Mouse (Mus musculus) kidney, postnatal 14 days (tissue): ENCODE results near the gene Dedd2.

Source experiments
- DNase-seq: peaks from one replicate; pipeline ENCODE4 v3.0.0; 2022; ENCODE audit warnings: mixed read lengths

The Dedd2 gene

GRCm38 (mm10) chr7:25217653-25218395 is 2.6 kb downstream of the Dedd2 start:
- DNase-seq = no peak

DNA sequence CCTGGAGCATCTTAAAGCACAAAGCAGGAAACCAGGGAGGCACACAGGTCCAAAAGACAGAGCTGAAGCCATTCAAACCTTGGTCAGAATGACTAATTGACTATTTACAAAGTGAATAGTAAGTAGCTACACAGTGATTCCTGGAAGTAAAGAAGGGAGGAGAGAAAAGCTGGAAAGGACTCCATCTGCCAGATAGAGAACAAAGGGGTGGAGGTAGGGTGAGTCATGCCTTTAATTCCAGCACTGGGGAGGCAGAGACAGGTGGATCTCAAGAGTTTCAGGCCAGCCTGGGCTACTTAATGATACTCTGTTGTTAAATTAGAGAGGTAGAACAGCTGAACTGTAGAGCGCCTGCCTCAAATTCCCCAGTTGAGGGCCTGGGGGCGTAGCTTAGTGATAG is 6.2 kb downstream of the Dedd2 start:
- no peak for DNase-seq

GRCm38 (mm10) chr7:25213099-25213498 is 7.3 kb downstream of the Dedd2 start:
- no peak for DNase-seq

- DNase-seq = no peak
These were observed 9.9 kb downstream of the Dedd2 start for GRCm38 (mm10) chr7:25210482-25210881.

GRCm38 (mm10) chr7:25209161-25209622 is 11.2 kb downstream of the Dedd2 start:
- DNase-seq = no peak

DNA sequence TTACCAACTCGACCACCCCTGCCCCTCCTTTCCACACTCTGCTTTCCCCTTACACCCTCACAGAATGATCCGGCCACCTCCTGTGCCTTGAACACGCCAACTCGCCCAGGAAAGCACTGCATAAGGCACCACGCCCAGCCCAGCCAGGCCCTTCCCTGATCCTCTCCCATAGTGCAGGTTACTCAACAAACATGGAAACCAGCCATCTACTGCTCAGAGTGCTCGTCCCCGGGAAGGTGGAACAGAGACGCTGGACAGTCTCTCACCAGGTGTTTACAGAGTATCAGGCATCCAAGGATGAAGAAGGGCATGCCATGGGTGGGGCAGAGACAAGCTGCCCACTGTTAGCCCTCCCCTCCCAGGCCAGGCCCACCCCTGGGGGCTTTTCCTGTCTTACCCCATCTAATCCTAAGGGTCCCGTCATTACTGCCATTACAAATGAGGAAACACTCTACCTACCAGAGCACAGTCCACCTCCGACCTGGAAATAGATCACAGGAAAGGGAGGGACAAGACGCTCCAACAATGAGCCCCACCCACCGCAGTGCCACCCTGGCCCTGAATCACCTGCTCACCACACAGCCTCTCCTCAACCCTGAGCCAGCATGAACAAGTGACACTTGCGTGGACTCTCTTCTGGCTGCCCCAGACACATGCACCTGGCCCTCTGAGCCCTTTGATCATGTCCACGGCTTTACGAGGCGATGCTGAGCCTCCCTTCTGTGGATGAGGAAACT is 14.2 kb downstream of the Dedd2 start:
- no peak for DNase-seq

DNA sequence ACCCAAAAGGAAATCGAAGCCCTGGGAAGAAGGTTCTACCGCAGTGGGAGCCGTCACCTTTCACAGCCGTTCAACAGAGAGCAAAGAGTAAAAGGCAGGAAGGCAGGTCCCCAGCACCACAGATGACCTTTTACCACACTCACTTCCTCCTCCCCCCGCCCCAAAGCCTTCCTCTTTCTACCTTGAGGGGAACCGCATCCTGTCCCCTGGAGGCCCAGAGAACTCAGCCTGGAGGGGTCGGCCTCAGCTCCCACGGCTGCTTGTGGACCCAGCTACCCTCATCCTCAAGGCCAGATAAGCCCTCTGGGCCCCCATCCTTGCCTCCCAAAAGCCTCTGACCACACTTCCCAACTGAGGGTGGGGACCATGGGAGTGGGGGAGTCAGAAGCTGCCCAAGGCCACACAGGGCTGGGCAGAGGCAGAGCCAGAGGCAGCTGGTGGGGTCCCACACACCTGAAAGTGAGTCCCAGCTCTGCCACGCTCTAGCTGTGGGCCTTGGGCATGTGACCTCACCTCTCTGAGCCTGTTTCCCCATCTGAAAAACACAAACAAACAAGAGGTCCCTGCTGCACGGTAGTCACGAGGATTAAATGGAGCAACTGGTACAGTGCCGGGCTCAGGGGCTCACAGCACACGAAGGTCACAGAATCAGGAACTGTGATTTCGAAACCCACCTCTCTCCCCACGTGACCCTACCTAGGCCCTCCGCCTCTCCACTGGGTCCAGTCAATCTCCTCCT is 14.9 kb downstream of the Dedd2 start:
- no peak for DNase-seq

DNA sequence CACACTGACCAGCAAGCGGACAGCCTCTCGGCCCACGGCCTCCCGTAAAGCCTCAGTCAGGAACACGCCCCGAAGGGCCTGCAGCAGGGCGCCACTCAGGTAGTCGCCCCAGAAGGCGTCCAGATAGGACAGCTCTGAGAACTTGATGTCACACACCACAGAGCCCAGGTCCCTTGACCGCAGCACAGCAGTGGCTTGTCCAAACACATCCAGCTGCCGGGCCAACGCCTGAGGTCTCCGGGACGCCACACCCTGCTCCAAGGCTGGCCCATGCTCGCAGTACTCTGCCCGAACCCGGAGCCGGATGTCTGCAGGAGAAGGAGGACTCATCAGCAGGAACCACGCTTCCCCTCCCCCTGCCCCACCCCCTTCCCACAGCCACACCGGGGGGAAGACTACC is 16.8 kb downstream of the Dedd2 start:
- DNase-seq = no peak

DNA sequence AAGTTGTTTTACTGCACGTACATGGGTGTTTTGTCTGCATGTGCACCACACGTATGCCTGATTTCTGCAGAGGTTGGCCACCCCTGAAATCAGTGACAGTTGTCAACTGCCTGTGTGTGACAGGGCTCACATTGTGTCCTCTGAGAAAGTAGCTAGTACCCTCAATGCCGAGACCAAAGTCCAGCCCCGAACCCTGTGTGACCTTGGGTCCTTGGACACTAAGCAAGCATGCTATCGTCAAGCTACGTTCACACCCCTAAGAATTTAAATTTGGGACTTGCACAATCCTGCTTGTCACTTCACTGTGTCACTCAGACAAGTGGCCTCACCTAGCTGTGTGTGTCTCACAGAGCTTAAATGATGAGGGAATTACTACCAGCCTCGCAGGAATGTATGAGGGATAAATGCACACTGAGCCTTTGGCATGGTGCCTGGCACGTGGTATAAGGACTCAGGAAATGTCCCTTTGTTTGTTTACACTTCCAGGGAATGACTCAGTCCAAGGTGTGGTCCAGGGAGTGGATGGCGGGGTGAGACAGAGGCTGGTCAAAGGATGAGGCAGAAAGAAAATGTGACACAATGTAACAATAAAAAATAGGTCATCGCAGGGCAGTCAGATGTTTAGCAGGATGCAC is 22.9 kb downstream of the Dedd2 start:
- DNase-seq = peak; percentile 31

- no peak for DNase-seq
These were observed 24.3 kb downstream of the Dedd2 start for GRCm38 (mm10) chr7:25196107-25196506.

GRCm38 (mm10) chr7:25195148-25195547 is 25.3 kb downstream of the Dedd2 start:
- no peak for DNase-seq

DNA sequence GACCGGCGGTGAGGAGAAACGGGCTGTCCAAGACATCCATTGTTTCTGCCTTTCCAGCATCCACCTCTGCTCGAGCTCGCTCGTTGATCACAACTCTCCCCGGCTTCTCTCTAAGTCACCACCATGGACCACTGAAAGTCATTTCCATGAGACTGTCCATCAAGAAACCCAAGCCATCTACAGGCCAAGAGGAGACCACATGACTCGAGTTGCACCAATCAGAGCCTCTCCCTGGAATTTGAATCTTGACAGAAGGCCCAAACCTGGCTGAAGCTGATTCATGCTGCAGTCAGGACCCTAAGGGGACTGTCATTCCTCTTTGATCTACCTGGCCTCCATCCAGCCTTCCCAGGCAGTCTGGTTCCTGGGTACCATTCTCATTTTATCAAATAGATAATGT is 28.3 kb downstream of the Dedd2 start:
- no peak for DNase-seq

GRCm38 (mm10) chr7:25190806-25191205 is 29.6 kb downstream of the Dedd2 start:
- DNase-seq = no peak

DNA sequence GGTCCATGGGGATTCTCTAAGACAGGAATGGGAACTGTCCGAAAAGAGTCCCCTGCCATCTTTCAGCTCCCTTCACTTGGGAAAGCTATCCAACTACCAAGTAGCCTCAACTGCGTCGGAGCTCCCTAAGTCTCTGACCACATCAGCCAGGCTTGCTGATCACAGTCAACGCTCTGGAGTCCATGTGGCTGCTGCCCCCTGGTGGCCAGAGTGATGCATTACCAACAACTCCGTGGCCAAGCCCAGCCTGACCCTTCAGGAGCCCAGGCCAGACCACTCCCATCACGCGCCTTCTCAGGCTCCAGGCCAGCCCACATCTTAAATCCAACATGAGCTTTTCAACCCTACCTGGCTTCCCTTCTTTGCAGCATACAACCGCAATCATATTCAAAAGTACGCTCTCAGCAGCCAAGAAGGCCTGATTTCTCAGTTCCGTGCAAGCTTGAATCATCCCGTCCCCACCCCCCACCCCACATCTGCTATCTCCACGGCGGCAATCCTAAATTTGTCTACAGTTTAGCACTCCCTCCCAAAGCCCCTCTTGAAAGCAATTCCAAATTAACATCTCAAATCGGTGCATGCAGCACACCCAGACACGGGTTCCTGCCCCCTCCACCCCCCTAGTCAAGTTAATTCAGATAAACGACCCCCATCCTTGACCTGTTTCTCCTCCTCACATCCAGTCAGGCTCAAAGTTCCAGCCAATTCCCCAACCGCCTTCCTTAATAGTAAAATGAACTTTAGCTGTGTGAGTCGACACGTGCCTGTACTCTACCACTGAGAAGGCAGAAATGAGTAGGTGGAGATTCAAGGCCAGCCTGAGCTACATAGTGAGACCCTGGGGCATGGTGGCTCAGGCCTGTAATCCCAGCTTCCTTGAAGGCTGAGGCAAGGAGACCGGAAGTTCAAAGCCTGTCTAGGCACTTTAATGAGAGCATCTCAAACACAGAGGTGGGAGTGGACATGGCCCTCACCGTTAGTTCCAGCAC is 32.5 kb downstream of the Dedd2 start:
- DNase-seq = peak; percentile 86

- no peak for DNase-seq
These were observed 36.3 kb downstream of the Dedd2 start for GRCm38 (mm10) chr7:25184091-25184490.

DNA sequence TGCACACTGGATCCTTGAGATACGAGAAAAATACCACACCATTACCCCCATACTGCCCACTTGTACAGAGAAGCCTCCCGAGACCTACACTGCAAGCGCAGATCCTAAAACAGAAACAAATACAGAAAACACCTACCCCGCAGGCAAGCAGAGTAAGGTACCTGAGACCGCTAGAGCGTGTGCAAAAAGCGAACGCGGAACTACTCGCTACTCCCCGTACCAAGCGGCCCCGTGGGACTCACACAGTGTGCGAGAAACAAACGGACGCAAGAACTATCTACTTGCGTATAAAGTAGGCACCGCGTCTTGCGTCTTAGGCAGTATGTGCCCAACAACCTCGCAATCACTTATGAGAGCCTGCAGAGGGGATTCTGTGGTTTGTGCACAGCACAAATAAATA is 38.6 kb downstream of the Dedd2 start:
- DNase-seq = no peak

- DNase-seq = no peak
These were observed 39.1 kb downstream of the Dedd2 start for GRCm38 (mm10) chr7:25181331-25181790.

DNA sequence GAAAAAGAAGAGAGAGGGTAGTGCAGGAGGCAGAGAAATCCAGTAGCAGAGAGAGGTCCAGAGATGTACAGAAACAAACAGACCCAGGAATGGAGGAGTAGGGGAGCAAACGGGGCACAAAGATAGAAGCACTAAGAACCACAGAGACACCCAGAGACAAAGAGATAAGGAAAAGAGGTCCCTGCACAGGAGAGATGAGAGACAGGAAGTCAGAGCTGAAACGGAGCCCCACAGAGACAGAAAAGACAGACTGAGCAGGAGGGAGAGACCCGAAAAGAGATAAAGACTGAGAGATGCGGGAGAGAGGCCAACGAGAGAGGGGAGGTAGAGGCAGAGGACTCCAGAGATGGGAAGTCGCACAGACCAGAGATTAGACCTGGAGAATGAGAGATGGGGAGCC is 39.9 kb downstream of the Dedd2 start:
- DNase-seq = no peak

DNA sequence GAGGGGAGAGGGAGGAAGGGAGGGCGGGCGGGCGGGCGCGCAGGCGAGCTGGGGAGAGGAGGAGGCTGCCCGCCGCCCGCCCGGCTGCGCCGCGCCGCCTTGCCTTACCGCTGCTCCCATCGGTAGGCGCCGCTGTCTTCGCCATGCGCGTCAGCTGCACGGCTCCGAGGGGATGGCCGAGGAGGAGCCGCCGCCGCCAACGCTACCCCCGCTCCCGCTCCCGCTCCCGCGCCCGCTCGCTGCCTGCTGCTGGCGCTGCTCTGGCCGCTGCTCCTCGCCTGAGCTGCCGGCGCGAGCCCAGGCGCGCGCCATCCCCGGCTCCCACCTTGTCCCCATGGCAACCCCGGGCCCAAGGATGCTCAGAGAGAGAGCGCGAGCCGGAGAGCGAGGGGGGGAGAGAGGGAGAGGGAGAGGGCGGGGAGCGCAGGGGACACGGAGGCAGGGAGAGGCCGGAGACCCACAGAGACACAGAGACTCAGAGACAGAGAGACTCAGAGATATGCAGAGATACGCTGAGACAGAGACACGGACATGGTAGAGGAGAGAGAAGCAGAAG is 40.7 kb downstream of the Dedd2 start, which contains the start of gene Pou2f2:
Pou2f2 (minus strand) TSS at position 121 of the 556 bp plus-strand sequence.
- DNase-seq = peak; percentile 63

DNA sequence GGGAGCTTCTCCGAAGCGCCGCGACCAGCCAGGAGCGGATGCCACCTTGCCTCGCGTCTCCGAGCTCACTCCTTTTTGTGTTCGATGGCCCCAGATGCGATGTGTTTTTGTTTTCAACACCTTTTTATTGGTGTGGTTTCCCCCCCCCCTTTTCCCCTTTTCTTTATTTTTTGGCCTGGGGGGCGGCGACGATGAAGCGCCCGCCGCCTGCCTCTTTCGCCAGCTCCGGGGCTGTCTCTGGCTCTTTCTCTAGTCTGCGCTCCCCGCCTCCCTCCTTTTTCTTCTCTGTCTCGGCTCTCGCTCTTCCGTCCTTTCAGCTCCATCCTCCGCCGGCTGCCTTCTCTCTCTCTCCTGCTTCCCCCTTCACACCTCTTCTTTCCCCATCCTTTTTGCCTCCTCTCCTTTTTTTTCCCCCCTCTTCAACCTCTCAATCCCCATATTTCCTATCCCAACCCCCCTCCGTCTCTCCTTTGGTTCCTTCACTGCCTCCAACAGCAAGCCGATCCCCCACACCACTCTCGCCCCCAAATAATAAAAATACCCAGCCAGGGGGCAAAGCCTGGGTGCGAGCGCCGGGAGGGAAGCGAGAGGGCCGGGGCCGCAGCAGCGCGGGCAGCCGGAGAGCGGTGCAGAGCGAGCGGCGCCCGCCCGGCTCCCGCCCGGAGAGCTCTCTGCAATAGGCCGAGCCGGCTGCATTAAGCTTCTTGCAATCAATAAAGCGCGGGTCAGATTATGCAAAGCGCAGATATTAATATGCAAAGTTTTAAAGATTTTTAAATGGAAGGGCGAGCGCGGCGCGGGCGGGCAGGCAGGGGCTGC is 41.4 kb downstream of the Dedd2 start:
- DNase-seq = no peak
